Mouse (Mus musculus) olfactory bulb, adult 2 months (tissue): ENCODE data around the gene Tacc3.

Source experiments
- CTCF ChIP-seq: fragments of 200-500 bp; IDR thresholded peaks from 2 replicates; pipeline ENCODE4 v1.5.1; 2012; ENCODE audit warnings: low read depth, mild to moderate bottlenecking, low read length, moderate library complexity; ENCODE audit not compliant: insufficient read depth
- POLR2A ChIP-seq: fragments of 200-500 bp; IDR thresholded peaks from 2 replicates; pipeline ENCODE4 v1.6.1; 2012; ENCODE audit warnings: mild to moderate bottlenecking, low read depth, low read length, moderate library complexity; ENCODE audit not compliant: insufficient read depth

GRCm38 (mm10) chr5:33681044-33681443 is 23.1 kb downstream of the Tacc3 start:
- TF ChIP-seq CTCF, result no peak
- TF ChIP-seq POLR2A, result no peak
